Mouse (Mus musculus) E14TG2a.4 (cell line): ENCODE results near the gene Rgs12.

Source experiments
- CTCF ChIP-seq: conservative IDR thresholded peaks from 2 replicates; pipeline ENCODE4 v1.5.1; 2014; ENCODE audit warnings: low read length
- POU5F1 ChIP-seq: IDR thresholded peaks from 2 replicates; pipeline ENCODE4 v1.6.1; 2014; ENCODE audit warnings: low read length, borderline replicate concordance

DNA sequence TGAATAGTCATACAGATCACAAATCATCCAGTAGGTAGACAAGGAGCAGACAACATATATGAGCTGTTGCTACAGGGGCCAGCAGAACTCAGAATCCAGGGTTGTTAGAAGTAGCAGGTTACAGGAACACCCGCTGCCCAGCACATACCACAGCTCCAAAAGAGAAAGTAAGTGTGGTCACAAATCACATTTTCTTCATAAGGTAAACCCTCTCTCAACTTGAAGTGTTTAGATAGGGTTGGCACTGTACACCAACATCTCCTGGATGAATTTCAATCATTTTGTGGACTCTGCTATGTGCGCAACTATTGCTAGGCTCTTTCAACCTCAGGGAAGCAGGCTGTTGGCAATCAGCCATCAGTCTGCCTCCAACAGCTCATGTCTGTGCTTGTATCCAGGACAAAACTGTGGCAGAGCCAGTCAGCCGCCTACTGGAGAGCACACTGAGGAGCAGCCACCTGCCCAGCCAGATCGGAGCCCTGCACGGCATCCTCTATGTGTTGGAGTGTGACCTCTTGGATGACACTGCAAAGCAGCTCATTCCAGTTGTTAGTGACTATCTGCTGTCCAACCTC is 46.3 kb upstream of the Rgs12 start:
- no peak for TF ChIP-seq CTCF
- no peak for TF ChIP-seq POU5F1
